Mouse (Mus musculus): ENCODE measurements around the gene Mpst.
A peak's percentile ranks its signal among the peaks of the same experiment; 100 is the strongest.

GRCm38 (mm10) chr15:78406293-78406934 lies at the start of gene Mpst:
- TF ChIP-seq CTCF (IDR thresholded peaks at IDR 0.05; ENCODE audit: extremely low read depth, insufficient read depth, insufficient read length, insufficient replicate concordance) (no peak), POLR2A (IDR thresholded peaks at IDR 0.05; ENCODE audit: low read depth, low read length) (peak; percentile 60)

All from spleen, adult 2 months (tissue).